6 mouse cellular contexts compared by ENCODE assay signal in genomic region chr1:119221901-119222300, GRCm38 (mm10).
"Had no signal": no experiment of that assay in that cellular context is flagged by ENCODE, and none has a peak within 500 bp of the region (broad histone marks: within the 10 kb centered on the region; RNA-seq: fewer than 3 reads in every experiment).

No protein-coding gene starts in this region.

- DNase-seq: kidney, adult 18-20 months; kidney, postnatal 10 days; kidney, postnatal 4 days; lung, adult 2 months; lung, postnatal 36 days; midbrain, embryonic 14.5 days had no signal
